Mouse (Mus musculus) neural tube, embryonic 11.5 days (tissue): ENCODE measurements at regions not wholly inside any gene's neighbourhood (a gene's known extent, or its start where the extent isn't known, plus 50 kb on each side); places are given as distances from the start of the nearest gene placed in this dataset.

Experiments
- ATAC-seq: fragments of 200-750 bp; cut with Nextera tagmentation; 2 replicates; pipeline ENCODE4 v1.8.0; 2017; ENCODE audit warnings: moderate number of reproducible peaks, mild to moderate bottlenecking, moderate TSS enrichment, moderate library complexity; ENCODE audit not compliant: insufficient read depth, low FRiP score, low TSS enrichment
- DNase-seq: peaks from one replicate; pipeline ENCODE4 v3.0.0-alpha.2; 2015; ENCODE audit warnings: low spot score
- H3K27ac ChIP-seq: fragments of 300-500 bp; sonication (generic); 2 replicates; pipeline ENCODE4 v1.5.1; 2014; ENCODE audit warnings: low read depth, mild to moderate bottlenecking, low read length
- H3K27me3 ChIP-seq: fragments of 300-500 bp; sonication (generic); 2 replicates; pipeline ENCODE4 v1.6.1; 2014; ENCODE audit warnings: mild to moderate bottlenecking, low read length, mixed read lengths; ENCODE audit not compliant: control insufficient read depth, insufficient read depth
- H3K36me3 ChIP-seq: fragments of 300-500 bp; sonication (generic); 2 replicates; pipeline ENCODE4 v1.6.1; 2014; ENCODE audit warnings: mild to moderate bottlenecking, low read length, moderate library complexity, mixed read lengths; ENCODE audit not compliant: control insufficient read depth, insufficient read depth
- H3K4me1 ChIP-seq: fragments of 300-500 bp; sonication (generic); 2 replicates; pipeline ENCODE4 v1.6.1; 2014; ENCODE audit warnings: low read length, mixed read lengths; ENCODE audit not compliant: control insufficient read depth, insufficient read depth
- H3K4me2 ChIP-seq: fragments of 300-500 bp; sonication (generic); 2 replicates; pipeline ENCODE4 v1.6.1; 2014; ENCODE audit warnings: low read depth, mild to moderate bottlenecking, moderate library complexity
- H3K4me3 ChIP-seq: fragments of 300-500 bp; sonication (generic); 2 replicates; pipeline ENCODE4 v1.5.1; 2014; ENCODE audit warnings: low read depth, low read length
- H3K9ac ChIP-seq: fragments of 300-500 bp; sonication (generic); 2 replicates; pipeline ENCODE4 v1.6.1; 2014; ENCODE audit warnings: mild to moderate bottlenecking, low read length
- H3K9me3 ChIP-seq: fragments of 300-500 bp; sonication (generic); 2 replicates; pipeline ENCODE4 v1.6.1; 2016; ENCODE audit warnings: low read length; ENCODE audit not compliant: control insufficient read depth
- WGBS: fragments of 180-500 bp; shearing (Covaris S2); extraction: QIAGEN DNeasy Blood & Tissue Kit; methylation state at CpG from one replicate; pipeline ENCODE4 v1.1.7; 2014; 5-methylcytosine and 5-hydroxymethylcytosine counted together

GRCm38 (mm10) chr6:35746034-35746433 lies 206.3 kb upstream of the Mtpn start:
- no peaks in the 10 kb centered on the region for H3K9me3 ChIP-seq
- H3K4me3 ChIP-seq = no peak overlapping the region
- no peak for ATAC-seq
- H3K4me2 ChIP-seq = no peak overlapping the region
- H3K9ac ChIP-seq = no peak overlapping the region
- H3K36me3 ChIP-seq = no peaks in the 10 kb centered on the region
- H3K4me1 ChIP-seq = no peaks in the 10 kb centered on the region
- WGBS = 43% methylated on average over 1 of the region's 1 CpGs
- DNase-seq = no peak
- no peaks in the 10 kb centered on the region for H3K27me3 ChIP-seq
- no peak overlapping the region for H3K27ac ChIP-seq

DNA sequence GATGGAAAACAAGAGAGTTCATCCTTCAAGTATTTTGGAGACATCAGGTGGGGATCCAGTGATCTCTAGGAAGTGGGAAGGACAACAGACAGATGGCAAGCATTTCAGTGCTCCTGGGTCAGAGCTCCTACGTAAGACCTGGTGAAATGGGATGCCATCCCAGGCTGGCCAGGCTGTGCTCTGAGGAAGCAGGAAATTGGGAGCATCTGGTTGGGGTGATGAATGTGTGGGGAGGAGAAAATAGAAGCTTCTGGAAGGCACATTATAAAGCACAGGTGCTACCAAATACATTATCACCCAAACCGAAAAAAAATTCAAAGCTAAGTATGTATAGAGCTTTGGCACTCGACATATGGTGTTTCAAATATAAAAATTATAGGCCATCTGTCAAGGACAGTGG lies 165.9 kb upstream of the Mtpn start:
- no peak for ATAC-seq
- Histone ChIP-seq H3K4me2 (no peak overlapping the region), H3K4me1 (no peaks in the 10 kb centered on the region), H3K4me3 (no peak overlapping the region), H3K9ac (no peak overlapping the region), H3K9me3 (no peaks in the 10 kb centered on the region), H3K27me3 (no peaks in the 10 kb centered on the region), H3K36me3 (no peaks in the 10 kb centered on the region), H3K27ac (no peak overlapping the region)
- DNase-seq = no peak
- WGBS = 73% methylated on average over 3 of the region's 3 CpGs

- Histone ChIP-seq H3K36me3 (no peaks in the 10 kb centered on the region), H3K9me3 (no peaks in the 10 kb centered on the region), H3K4me2 (no peak overlapping the region), H3K4me3 (no peak overlapping the region), H3K4me1 (no peaks in the 10 kb centered on the region), H3K27ac (no peak overlapping the region), H3K27me3 (no peaks in the 10 kb centered on the region), H3K9ac (no peak overlapping the region)
- WGBS = 91% methylated on average over 2 of the region's 2 CpGs
- DNase-seq (no peak), ATAC-seq (no peak)
These were observed 127.4 kb upstream of the Mtpn start for GRCm38 (mm10) chr6:35667062-35667461.

DNA sequence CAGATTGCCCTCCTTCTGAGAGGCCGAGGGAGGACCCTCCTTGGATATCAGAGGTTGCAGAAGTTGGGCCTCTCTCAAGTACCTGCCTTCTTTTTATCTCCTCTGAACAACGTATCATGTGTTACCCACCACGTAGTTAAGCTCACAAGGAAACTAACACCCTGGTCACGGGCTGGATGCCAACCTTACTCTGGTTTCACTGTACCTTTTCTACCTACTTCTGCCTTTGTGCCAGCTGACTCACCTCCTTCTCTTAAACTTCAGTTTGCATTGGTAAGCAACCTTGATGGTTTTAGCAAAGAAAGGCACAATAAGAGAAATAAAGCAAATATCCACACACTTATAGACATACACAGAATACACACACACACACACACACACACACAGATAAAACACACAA lies 111.7 kb upstream of the Mtpn start:
- WGBS = 72% methylated on average over 4 of the region's 4 CpGs
- no peak overlapping the region for H3K4me2 ChIP-seq
- no peaks in the 10 kb centered on the region for H3K4me1 ChIP-seq
- H3K9ac ChIP-seq = no peak overlapping the region
- no peak overlapping the region for H3K4me3 ChIP-seq
- no peaks in the 10 kb centered on the region for H3K36me3 ChIP-seq
- ATAC-seq = no peak
- DNase-seq = no peak
- H3K9me3 ChIP-seq = no peaks in the 10 kb centered on the region
- H3K27ac ChIP-seq = no peak overlapping the region
- no peaks in the 10 kb centered on the region for H3K27me3 ChIP-seq

GRCm38 (mm10) chr6:35645210-35645609 lies 105.5 kb upstream of the Mtpn start:
- H3K9me3 ChIP-seq = no peaks in the 10 kb centered on the region
- H3K9ac ChIP-seq = no peak overlapping the region
- H3K4me3 ChIP-seq = no peak overlapping the region
- no peaks in the 10 kb centered on the region for H3K4me1 ChIP-seq
- no peaks in the 10 kb centered on the region for H3K36me3 ChIP-seq
- H3K27ac ChIP-seq = no peak overlapping the region
- no peak overlapping the region for H3K4me2 ChIP-seq
- no peak for ATAC-seq
- DNase-seq = no peak
- 91% methylated on average over 7 of the region's 7 CpGs for WGBS
- no peaks in the 10 kb centered on the region for H3K27me3 ChIP-seq

DNA sequence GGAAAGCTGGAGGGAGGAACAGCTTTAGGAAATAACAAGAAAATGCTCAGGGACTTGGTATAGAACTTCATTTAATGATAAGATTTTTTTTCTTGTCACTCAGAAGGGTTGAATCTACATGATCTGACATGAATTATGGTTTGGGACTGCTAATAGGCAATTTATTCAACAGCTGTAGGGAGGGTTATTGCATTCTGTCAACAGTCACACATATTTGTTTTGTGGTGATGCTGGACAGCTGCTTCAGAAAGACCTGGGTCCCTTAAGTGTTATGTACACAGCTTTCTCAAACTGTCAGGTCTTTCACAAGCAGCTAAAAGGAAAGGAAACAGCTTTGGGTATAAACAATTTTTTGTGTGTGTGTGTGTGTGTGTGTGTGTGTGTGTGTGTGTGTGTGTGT lies 101.0 kb upstream of the Mtpn start:
- H3K27ac ChIP-seq = no peak overlapping the region
- H3K36me3 ChIP-seq = no peaks in the 10 kb centered on the region
- H3K9me3 ChIP-seq = no peaks in the 10 kb centered on the region
- DNase-seq = no peak
- H3K4me3 ChIP-seq = no peak overlapping the region
- no peak for ATAC-seq
- no peak overlapping the region for H3K4me2 ChIP-seq
- H3K4me1 ChIP-seq = no peaks in the 10 kb centered on the region
- H3K9ac ChIP-seq = no peak overlapping the region
- no peaks in the 10 kb centered on the region for H3K27me3 ChIP-seq

GRCm38 (mm10) chr6:35608336-35608735 lies 68.6 kb upstream of the Mtpn start:
- Histone ChIP-seq H3K4me3 (no peak overlapping the region), H3K4me2 (no peak overlapping the region), H3K9me3 (no peaks in the 10 kb centered on the region), H3K4me1 (no peaks in the 10 kb centered on the region), H3K36me3 (no peaks in the 10 kb centered on the region), H3K27me3 (no peaks in the 10 kb centered on the region), H3K9ac (no peak overlapping the region), H3K27ac (no peak overlapping the region)
- no peak for DNase-seq
- 76% methylated on average over 2 of the region's 2 CpGs for WGBS
- ATAC-seq = no peak

- H3K4me1 ChIP-seq = no peaks in the 10 kb centered on the region
- no peak overlapping the region for H3K27ac ChIP-seq
- H3K27me3 ChIP-seq = no peaks in the 10 kb centered on the region
- H3K9ac ChIP-seq = no peak overlapping the region
- H3K4me3 ChIP-seq = no peak overlapping the region
- H3K9me3 ChIP-seq = no peaks in the 10 kb centered on the region
- ATAC-seq (no peak), DNase-seq (no peak)
- no peak overlapping the region for H3K4me2 ChIP-seq
- H3K36me3 ChIP-seq = no peaks in the 10 kb centered on the region
- 83% methylated on average over 3 of the region's 3 CpGs for WGBS
These were observed 65.4 kb upstream of the Mtpn start for GRCm38 (mm10) chr6:35605100-35605499.

DNA sequence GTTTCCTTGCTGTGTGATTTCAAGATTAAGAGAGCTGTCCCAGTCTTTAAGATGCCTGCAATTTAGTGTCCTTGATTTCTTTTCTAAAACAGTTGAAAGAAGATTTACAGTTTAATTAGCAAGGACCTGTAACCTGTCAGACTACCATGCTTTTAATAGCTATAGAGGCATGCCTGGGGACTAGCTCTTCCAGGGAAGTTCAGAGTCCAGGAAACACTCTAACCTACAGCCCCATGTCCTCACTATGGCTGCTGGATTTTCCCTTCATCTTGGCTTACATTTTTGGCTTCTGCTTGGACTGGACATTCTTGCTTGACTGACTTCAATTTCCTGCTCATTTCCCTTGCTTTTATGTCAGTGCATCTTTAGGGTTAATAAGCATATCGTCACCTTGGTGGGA lies 61.7 kb upstream of the Mtpn start:
- no peak overlapping the region for H3K4me3 ChIP-seq
- no peak overlapping the region for H3K27ac ChIP-seq
- no peaks in the 10 kb centered on the region for H3K27me3 ChIP-seq
- no peaks in the 10 kb centered on the region for H3K4me1 ChIP-seq
- no peaks in the 10 kb centered on the region for H3K9me3 ChIP-seq
- no peak overlapping the region for H3K9ac ChIP-seq
- no peak overlapping the region for H3K4me2 ChIP-seq
- no peaks in the 10 kb centered on the region for H3K36me3 ChIP-seq
- DNase-seq = no peak
- 83% methylated on average over 1 of the region's 1 CpGs for WGBS
- ATAC-seq = no peak
